ENCODE assay signal across 21 mouse cellular contexts in genomic region chr9:77310548-77310947, GRCm38 (mm10). TPM values are rescaled to one million over a fixed set of nuclear protein-coding genes. Genes with fewer than 3 reads are reported as not detected.
DNase-seq lines count a peak whose midpoint lies in the region; ATAC-seq and TF ChIP-seq lines count a peak whose summit lies in the region.
"Had no signal": no experiment of that assay in that cellular context is flagged by ENCODE, and none has a peak within 500 bp of the region (broad histone marks: within the 10 kb centered on the region; RNA-seq: fewer than 3 reads in every experiment).

No protein-coding gene starts in this region.

- H3K4me2 ChIP-seq in embryonic facial prominence, embryonic 14.5 days (ENCODE audit: low read depth, low read length): no peak overlapping the region
- H3K4me2 ChIP-seq in embryonic facial prominence, embryonic 15.5 days (replicated peaks): no peak overlapping the region
- no peak overlapping the region for H3K4me2 ChIP-seq in heart, postnatal 0 days (ENCODE audit: low read depth, low read length)
- H3K4me2 ChIP-seq: limb, embryonic 12.5 days; liver, embryonic 15.5 days; midbrain, embryonic 15.5 days had no signal

- DNase-seq in embryonic facial prominence, embryonic 14.5 days (ENCODE audit: low spot score): peak; percentile 42
- no peak for DNase-seq in embryonic facial prominence, embryonic 10.5 days (ENCODE audit: low spot score)
- DNase-seq in heart, adult 9 months (ENCODE audit: low spot score in 2 of 2): peak; percentile 29 to 39
- peak; percentile 80 for DNase-seq in heart, postnatal 0 days (ENCODE audit: low spot score)
- no peak for DNase-seq in forebrain, embryonic 10.5 days (ENCODE audit: extremely low spot score, low spot score)
- DNase-seq in testis, postnatal 10 days (ENCODE audit: low spot score): no peak
- no peak for DNase-seq in urinary bladder, adult 18-20 months (ENCODE audit: low spot score in 2 of 2)
- DNase-seq: cerebellum, postnatal 14 days; kidney, adult 2 months; kidney, postnatal 14 days; lung, postnatal 10 days; thymus, postnatal 25 days had no signal

- no peak overlapping the region for H3K4me3 ChIP-seq in embryonic facial prominence, embryonic 14.5 days (ENCODE audit: low read depth, low read length)
- H3K4me3 ChIP-seq in embryonic facial prominence, embryonic 10.5 days: no peak overlapping the region
- no peak overlapping the region for H3K4me3 ChIP-seq in embryonic facial prominence, embryonic 15.5 days (replicated peaks)
- H3K4me3 ChIP-seq in heart, postnatal 0 days (ENCODE audit: low read depth, low read length): no peak overlapping the region
- H3K4me3 ChIP-seq in forebrain, embryonic 10.5 days: no peak overlapping the region
- H3K4me3 ChIP-seq: limb, embryonic 12.5 days; liver, embryonic 15.5 days; megakaryocyte, embryonic 14.5 days; midbrain, embryonic 15.5 days had no signal

- no peaks in the 10 kb centered on the region for H3K4me1 ChIP-seq in embryonic facial prominence, embryonic 14.5 days (ENCODE audit: control insufficient read depth, insufficient read depth, low read length)
- H3K4me1 ChIP-seq in embryonic facial prominence, embryonic 10.5 days: no peaks in the 10 kb centered on the region
- no peaks in the 10 kb centered on the region for H3K4me1 ChIP-seq in embryonic facial prominence, embryonic 15.5 days
- H3K4me1 ChIP-seq in heart, postnatal 0 days (ENCODE audit: control insufficient read depth, insufficient read depth): peaks cover 29% of the 10 kb centered on the region
- H3K4me1 ChIP-seq in forebrain, embryonic 10.5 days: no peaks in the 10 kb centered on the region
- H3K4me1 ChIP-seq: limb, embryonic 12.5 days; liver, embryonic 15.5 days; megakaryocyte, embryonic 14.5 days; midbrain, embryonic 15.5 days had no signal

- H3K27me3 ChIP-seq in embryonic facial prominence, embryonic 14.5 days (replicated peaks; ENCODE audit: control insufficient read depth, insufficient read depth, low read length): no peaks in the 10 kb centered on the region
- H3K27me3 ChIP-seq in embryonic facial prominence, embryonic 10.5 days (replicated peaks; ENCODE audit: low read depth, poor library complexity, severe bottlenecking): no peaks in the 10 kb centered on the region
- no peaks in the 10 kb centered on the region for H3K27me3 ChIP-seq in embryonic facial prominence, embryonic 15.5 days
- no peaks in the 10 kb centered on the region for H3K27me3 ChIP-seq in heart, postnatal 0 days (ENCODE audit: control insufficient read depth, insufficient read depth, low read length)
- H3K27me3 ChIP-seq in forebrain, embryonic 10.5 days (ENCODE audit: poor library complexity, severe bottlenecking): no peaks in the 10 kb centered on the region
- H3K27me3 ChIP-seq: limb, embryonic 12.5 days; liver, embryonic 15.5 days; megakaryocyte, embryonic 14.5 days; midbrain, embryonic 15.5 days had no signal

- peak; percentile 68; the same call in 1 of the 2 replicates for ATAC-seq in embryonic facial prominence, embryonic 14.5 days (ENCODE audit: low read depth)
- peak; percentile 57; the same call in 1 of the 2 replicates for ATAC-seq in embryonic facial prominence, embryonic 15.5 days (ENCODE audit: insufficient number of reproducible peaks, low FRiP score, low TSS enrichment, low read depth)
- ATAC-seq in heart, postnatal 0 days (ENCODE audit: insufficient read depth, low read depth): peak; percentile 90
- ATAC-seq: CD4-positive, CD25-positive, alpha-beta regulatory T cell, adult 4 months; forebrain, embryonic 16.5 days; midbrain, embryonic 15.5 days had no signal

- H3K9me3 ChIP-seq in embryonic facial prominence, embryonic 14.5 days (ENCODE audit: control insufficient read depth, low read length): no peaks in the 10 kb centered on the region
- H3K9me3 ChIP-seq in embryonic facial prominence, embryonic 10.5 days: no peaks in the 10 kb centered on the region
- no peaks in the 10 kb centered on the region for H3K9me3 ChIP-seq in embryonic facial prominence, embryonic 15.5 days (replicated peaks)
- no peaks in the 10 kb centered on the region for H3K9me3 ChIP-seq in heart, postnatal 0 days (replicated peaks; ENCODE audit: control insufficient read depth, low read length)
- H3K9me3 ChIP-seq in forebrain, embryonic 10.5 days: no peaks in the 10 kb centered on the region
- H3K9me3 ChIP-seq: limb, embryonic 12.5 days; liver, embryonic 15.5 days; megakaryocyte, embryonic 14.5 days; midbrain, embryonic 15.5 days had no signal

- WGBS in embryonic facial prominence, embryonic 14.5 days: 76% methylated on average over 6 of the region's 6 CpGs
- 87% methylated on average over 6 of the region's 6 CpGs for WGBS in embryonic facial prominence, embryonic 10.5 days
- WGBS in embryonic facial prominence, embryonic 15.5 days: 76% methylated on average over 6 of the region's 6 CpGs
- 51% methylated on average over 6 of the region's 6 CpGs for WGBS in heart, postnatal 0 days
- WGBS in forebrain, embryonic 10.5 days: 88% methylated on average over 6 of the region's 6 CpGs

- no peaks in the 10 kb centered on the region for H3K36me3 ChIP-seq in embryonic facial prominence, embryonic 14.5 days (ENCODE audit: control insufficient read depth, insufficient read depth, low read length)
- no peaks in the 10 kb centered on the region for H3K36me3 ChIP-seq in embryonic facial prominence, embryonic 10.5 days (replicated peaks)
- no peaks in the 10 kb centered on the region for H3K36me3 ChIP-seq in embryonic facial prominence, embryonic 15.5 days
- H3K36me3 ChIP-seq in heart, postnatal 0 days (replicated peaks; ENCODE audit: control insufficient read depth, insufficient read depth, low read length): no peaks in the 10 kb centered on the region
- no peaks in the 10 kb centered on the region for H3K36me3 ChIP-seq in forebrain, embryonic 10.5 days (replicated peaks)
- H3K36me3 ChIP-seq: G1E; limb, embryonic 12.5 days; liver, embryonic 15.5 days; midbrain, embryonic 15.5 days had no signal

- no peak overlapping the region for H3K27ac ChIP-seq in embryonic facial prominence, embryonic 14.5 days (replicated peaks; ENCODE audit: low read depth, low read length)
- no peak overlapping the region for H3K27ac ChIP-seq in embryonic facial prominence, embryonic 10.5 days (replicated peaks)
- no peak overlapping the region for H3K27ac ChIP-seq in embryonic facial prominence, embryonic 15.5 days (replicated peaks)
- H3K27ac ChIP-seq in heart, postnatal 0 days (ENCODE audit: low read depth): peak overlapping the region; percentile 81
- no peak overlapping the region for H3K27ac ChIP-seq in forebrain, embryonic 10.5 days
- H3K27ac ChIP-seq: limb, embryonic 12.5 days; liver, embryonic 15.5 days; midbrain, embryonic 15.5 days had no signal

- no peak for TF ChIP-seq EP300 in heart, postnatal 0 days (IDR thresholded peaks at IDR 0.05; ENCODE audit: low read depth)

- no peak for TF ChIP-seq CTCF in heart, postnatal 0 days (IDR thresholded peaks at IDR 0.05; ENCODE audit: low read depth)

- no peak overlapping the region for H3K9ac ChIP-seq in embryonic facial prominence, embryonic 14.5 days (ENCODE audit: low read depth, low read length)
- no peak overlapping the region for H3K9ac ChIP-seq in embryonic facial prominence, embryonic 15.5 days
- H3K9ac ChIP-seq in heart, postnatal 0 days (replicated peaks; ENCODE audit: low read depth, low read length): no peak overlapping the region
- H3K9ac ChIP-seq: limb, embryonic 12.5 days; liver, embryonic 15.5 days; midbrain, embryonic 15.5 days had no signal

RNA-seq across cellular contexts. Expression of gene Mlip, which starts 42.2 kb away (rescaled TPM):
- polyA plus RNA-seq in embryonic facial prominence, embryonic 14.5 days (2014; fragmentation: Nextera tagmentation; extraction: Ambion mirVana): 5.2 and 17.1 TPM in 2 replicates
- 0.29 TPM in 2 replicates for polyA plus RNA-seq in embryonic facial prominence, embryonic 10.5 days (2016; fragmentation: Nextera tagmentation; extraction: Ambion mirVana)
- 6.4 and 6.6 TPM in 2 replicates for polyA plus RNA-seq in embryonic facial prominence, embryonic 15.5 days (2015; fragmentation: Nextera tagmentation; extraction: Ambion mirVana)
- 87.9 and 114 TPM in 2 replicates for total RNA-seq in heart, postnatal 0 days (2014; rRNA removed; ENCODE audit: low replicate concordance)
- 93.8 and 107 TPM in 2 replicates for polyA plus RNA-seq in heart, postnatal 0 days (2015; fragmentation: Nextera tagmentation; extraction: Ambion mirVana)
- not detected in 2 replicates for polyA plus RNA-seq in forebrain, embryonic 10.5 days (2016; fragmentation: Nextera tagmentation; extraction: Ambion mirVana)
- polyA plus RNA-seq: G1E; spleen, adult 2 months had no signal

Comparison
In these comparisons a context has a peak if more than half of its experiments do, and no peak if none do; other contexts are left out.
1. DNase-seq: peak in embryonic facial prominence, embryonic 14.5 days (single experiment), heart, adult 9 months (2 of 2) and heart, postnatal 0 days (single experiment); none in embryonic facial prominence, embryonic 10.5 days (single experiment), forebrain, embryonic 10.5 days (single experiment), testis, postnatal 10 days (single experiment) and urinary bladder, adult 18-20 months (0 of 2).
2. Peak in every context shown above with its lines, with median percentiles within 50 percentile points of each other: ATAC-seq.